Mouse (Mus musculus) liver, adult (tissue): ENCODE data around the gene Kif21b.

Experiments used
- GATA4 ChIP-seq: IDR thresholded peaks from 2 replicates; pipeline ENCODE4 v1.6.1; 2014; ENCODE audit warnings: mild to moderate bottlenecking, low read length; ENCODE audit not compliant: insufficient replicate concordance

Gene Kif21b

DNA sequence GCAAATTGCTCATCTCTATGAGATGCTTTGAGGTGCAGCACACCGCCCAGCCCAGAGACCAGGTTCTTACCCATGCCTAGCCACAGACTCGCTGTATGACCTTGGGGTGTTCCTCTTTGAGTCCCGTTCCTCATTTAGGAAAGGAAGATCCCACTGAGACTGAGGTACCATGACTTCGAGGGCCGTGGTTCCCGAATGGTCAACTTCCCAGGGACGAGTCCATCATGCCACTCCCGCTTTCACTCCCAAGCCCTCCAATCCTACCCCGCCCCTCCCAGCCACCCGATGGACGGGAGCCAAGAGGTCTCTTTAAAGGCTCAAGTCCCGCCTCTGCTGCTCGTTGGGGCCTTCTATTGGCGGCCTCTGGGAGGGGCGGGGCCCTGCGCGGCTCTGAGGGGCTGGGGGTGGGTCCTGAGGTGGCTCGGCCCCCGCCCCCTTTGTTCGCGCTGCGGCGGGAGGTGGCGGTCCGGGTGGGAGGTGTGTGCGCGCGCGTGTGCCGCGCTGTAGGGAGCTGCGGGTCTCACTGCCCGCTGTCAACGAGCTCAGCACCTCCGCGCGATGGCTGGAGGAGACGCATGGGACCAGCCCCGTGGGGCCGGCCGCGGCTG, at the start of gene Kif21b:
TSS of gene Kif21b (plus strand) at position 439 of the 608 bp plus-strand sequence.
- TF ChIP-seq GATA4: no peak

DNA sequence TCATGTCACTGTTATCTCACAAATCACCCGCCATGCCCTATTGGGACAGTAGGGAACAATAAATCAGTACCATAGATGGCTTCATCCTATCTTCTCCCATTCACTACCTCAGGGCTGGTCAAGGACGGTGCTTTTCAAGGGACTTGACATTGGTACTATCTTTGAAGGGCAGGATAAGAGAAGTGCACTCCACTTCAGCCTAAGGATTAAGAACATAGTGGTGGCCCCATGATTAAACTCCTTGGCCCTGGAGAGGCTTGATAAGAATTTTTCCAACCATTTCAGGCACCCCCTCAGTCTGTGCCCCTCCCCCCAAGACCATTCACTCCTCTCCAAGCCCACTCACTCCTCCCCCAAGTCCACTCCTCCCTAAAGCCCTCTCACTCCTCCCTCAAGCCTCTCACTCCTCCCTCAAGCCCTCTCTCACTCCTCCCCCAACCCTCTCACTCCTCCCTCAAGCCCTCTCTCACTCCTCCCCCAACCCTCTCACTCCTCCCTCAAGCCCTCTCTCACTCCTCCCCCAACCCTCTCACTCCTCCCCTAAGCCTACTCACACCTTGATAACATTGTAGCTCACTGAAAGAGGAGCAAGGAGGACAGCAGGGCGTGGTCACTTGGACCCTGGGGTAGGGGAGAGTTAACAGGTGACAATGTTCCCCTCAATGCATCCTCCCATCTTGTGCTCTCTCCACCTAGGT, 45.1 kb upstream of the Kif21b start:
- no peak for TF ChIP-seq GATA4

DNA sequence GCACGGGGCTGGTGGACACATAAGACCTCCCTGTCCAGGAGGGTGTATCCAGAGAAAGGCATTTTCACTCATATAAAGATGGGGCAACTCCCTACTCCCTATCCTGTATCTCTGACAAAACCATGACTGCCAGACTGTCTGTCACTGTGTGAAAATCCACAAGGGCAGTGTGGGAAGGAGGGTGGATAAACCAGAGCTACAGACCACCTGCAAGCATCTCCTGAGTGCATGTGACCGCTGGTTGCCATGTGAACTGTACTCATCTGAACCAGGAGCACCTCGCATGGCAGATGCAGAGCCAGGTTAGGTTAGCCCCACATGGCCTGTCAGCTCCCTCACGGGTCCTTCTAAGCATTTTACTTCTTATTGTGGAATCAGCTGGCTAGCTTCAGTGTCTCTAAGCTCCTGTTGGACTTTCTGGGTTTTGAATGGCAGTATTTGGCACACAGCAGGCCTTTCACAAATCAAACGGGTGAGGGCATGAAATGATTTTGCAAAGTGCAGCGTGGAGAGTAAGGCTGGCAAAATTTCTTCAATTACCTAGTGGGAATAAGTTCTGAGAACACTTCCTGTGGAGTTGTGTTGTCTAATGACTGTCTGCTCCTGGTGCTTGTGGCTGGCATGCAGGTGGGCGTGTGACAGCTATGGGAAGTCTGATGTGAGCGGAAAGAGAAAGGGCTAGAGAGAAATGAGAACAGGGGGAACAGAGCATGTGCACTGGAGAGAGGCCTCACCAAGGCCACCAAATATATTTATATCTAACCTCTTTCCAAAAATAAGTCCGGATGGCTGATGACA, 41.6 kb upstream of the Kif21b start:
- TF ChIP-seq GATA4: no peak

DNA sequence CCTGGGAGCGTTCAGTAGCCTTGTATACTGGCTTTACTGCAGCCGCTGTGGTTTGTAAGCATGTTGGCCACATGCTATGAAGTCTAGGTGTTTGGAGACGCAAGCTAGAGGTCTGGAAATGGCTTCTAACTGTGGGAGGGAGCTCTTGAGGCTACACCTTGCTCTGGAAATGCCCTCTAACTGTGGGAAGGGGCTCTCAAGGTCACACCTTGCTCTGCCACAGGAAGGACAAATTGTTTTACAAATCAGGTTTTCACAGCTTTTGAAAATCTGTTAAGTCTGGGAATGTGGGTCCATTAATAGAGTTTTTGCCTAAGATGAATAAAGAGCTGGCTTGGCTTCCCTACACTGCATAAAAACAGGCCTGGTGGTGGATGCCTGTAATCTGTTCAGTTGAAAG, 37.5 kb upstream of the Kif21b start:
- no peak for TF ChIP-seq GATA4

DNA sequence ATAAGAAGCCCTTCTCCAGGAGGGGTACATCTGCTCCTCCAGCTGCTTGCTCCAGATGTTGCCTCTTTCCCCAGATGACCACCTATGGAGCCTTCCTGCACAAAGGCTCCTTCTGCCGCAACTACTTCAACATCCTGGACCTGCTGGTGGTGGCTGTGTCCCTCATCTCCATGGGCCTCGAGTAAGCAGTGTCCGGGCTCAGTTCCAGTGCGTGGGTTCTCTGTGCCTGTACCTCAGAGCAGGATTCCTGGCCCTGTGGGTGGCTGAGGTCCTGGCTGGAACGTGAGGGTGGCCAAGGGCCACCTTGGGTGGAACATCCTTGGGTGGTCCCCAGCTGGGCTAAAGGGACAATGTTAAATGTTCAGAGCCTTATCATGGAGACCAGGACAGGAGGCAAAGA, 36.4 kb upstream of the Kif21b start:
- TF ChIP-seq GATA4: no peak

DNA sequence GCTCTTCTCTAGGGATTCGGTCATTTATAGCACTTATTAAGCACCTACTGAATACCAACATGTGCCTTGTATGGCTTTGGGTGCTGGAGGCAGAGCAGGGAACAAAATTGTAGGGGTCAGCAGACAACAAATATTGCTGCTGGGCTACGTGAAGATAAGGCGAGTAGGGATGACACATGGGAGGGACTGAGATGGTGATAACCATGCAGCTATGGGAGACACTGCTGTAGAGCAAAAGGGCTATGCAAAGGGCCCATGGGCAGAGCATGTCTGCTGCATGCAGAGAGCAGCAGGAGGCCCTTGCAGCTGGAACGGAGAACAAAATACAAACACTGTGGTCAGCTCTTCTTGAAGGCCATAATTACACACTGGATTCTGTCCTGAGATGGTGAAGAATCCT, 29.1 kb upstream of the Kif21b start:
- no peak for TF ChIP-seq GATA4

DNA sequence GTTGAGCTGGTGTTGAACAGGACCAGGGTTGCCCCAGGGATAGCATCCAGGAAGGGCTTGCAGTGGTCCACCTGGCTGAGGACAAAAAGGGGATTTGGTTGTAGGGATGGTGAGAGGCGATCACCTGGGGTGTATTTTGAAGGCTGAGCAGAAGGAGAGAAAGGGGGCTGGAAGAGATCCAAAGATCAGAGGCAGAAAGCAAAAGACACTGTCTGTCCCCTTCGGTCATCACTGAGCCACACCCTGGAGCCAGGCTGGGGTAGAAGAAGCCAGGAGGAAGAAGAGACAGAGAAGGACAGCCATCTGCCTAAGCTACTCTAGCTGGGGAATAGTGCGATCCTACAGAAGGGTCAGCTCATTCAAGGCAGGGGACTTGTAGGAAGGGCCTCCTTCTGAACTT, 28.6 kb upstream of the Kif21b start:
- no peak for TF ChIP-seq GATA4

DNA sequence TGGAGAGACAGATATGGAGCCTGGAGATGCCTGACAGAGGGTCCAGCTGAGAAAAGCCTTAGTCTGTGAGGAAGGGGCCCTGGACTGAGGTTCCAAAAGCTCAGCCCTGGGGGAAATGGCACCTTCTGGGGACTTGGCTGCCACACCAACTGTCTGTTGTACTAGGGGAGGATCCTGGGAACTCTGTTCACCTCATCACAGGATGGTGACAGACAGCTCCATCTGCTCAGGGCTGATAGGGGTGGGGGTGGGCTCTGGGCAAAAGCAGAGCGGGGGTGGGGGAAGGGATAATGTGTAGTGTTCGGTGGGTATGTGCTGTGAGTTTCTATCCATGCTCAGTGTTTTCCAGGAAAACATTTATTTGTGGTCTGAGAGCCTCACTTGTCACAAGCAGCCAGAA, 28.2 kb upstream of the Kif21b start:
- no peak for TF ChIP-seq GATA4

DNA sequence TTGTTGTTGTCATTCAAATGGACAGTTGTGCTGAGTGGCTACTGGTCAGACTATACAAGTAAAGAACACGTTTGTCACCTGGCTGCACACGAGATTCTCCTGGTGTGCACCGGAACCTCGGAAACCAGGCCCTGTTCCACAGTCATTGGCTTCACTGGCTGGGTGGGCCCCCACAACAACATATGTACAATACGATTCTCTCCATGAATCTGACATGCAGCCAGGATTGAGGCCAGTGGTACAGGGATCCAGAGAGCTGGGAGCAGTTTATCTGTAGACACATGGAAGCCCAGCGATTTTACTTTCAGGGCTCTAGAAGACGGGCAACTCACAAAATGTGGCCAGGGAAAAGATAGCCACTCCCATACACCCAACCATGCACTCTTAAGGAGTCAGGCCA, 27.5 kb upstream of the Kif21b start:
- no peak for TF ChIP-seq GATA4

DNA sequence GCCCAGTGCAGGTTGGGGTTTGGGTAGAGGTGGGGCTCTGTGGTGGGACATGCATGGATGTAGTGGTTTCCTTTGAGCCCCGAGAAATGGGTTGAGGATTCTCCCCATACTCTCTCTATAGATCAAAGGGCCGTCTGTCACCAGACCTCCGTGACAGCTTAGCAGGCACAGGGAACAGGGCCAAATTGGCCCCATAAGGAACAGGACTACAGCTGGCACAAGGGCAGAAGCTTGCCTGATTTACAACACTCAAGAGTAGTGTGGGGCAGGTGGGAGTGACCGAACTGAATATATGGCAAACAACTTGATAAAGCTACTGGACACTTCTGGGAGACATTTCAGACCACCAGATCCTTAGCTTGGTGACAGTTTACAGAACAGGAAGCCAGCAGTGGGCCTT, 26.4 kb upstream of the Kif21b start:
- TF ChIP-seq GATA4: no peak

DNA sequence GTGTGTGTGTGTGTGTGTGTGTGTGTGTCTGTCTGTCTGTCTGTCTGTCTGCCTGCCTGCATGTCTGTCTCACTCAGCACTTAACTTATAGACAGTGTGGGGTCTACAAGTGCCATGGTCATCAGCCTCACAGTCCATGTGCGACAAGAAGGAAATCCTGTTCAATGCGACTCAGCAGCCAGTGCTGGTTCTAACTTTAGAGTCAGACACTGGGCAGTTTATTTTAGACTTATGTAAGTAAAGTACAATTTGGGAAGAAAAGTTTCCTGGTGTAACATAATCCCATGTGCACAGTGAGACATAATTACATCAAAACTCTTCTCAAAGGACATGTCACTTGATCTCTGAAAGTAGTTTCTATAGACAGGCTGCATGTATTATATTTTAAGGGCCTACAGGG, 21.7 kb upstream of the Kif21b start:
- TF ChIP-seq GATA4: no peak

DNA sequence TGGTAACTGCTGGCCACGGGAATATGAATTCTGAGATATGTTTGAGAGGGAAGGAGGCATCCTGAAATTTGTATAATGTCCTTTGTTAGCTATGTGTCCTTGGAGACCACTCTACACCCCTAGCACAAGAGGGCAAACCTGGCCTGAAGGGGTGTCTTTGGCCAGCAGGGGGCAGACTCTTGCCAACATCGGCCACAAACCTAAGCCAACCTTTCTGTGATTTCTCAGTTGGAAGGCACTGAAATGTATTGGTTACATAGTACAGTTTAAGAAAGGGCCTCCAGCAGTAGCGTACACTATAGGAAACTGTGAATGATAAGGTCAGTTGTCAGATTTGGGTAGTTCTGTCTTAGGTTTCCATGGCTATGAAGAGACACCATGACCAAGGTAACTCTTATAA, 15.0 kb upstream of the Kif21b start:
- no peak for TF ChIP-seq GATA4

DNA sequence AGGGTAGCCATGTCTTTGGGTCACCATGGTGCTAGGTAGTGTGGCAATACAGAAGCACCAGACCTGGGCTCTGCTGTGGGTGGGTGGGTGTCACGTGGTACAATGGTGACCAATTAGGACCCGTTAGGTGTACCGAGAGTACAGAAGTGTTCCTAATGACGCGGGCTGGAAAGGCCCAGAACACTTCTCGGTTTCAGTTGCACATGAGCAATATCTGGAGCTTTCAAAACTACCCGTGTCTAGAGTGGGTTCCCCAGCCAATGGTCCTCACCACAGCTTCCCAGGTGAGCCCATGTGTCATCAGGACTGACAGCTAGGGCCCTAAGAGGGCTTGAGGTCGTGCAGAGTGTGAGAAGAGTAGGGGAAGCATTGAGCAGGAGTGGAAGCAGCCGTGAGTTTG, 14.1 kb upstream of the Kif21b start:
- TF ChIP-seq GATA4: no peak

DNA sequence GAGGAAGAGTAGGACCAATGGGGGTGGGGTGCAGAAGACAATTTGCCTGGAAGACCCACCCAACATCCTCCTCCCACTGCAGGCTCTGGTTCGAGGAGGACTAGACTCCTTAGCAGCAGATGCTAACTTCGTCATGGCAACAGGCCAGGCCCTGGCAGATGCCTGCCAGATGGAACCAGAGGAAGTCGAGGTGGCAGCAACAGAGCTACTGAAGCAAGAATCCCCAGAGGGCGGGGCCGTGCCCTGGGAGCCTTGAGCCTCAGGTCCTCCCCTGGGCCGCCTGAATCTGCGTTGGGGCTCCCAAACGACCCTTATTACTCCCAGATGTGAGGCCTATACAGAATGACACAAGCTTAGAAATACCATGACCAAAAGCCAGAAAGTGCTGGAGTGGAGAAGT, 12.3 kb upstream of the Kif21b start:
- no peak for TF ChIP-seq GATA4

DNA sequence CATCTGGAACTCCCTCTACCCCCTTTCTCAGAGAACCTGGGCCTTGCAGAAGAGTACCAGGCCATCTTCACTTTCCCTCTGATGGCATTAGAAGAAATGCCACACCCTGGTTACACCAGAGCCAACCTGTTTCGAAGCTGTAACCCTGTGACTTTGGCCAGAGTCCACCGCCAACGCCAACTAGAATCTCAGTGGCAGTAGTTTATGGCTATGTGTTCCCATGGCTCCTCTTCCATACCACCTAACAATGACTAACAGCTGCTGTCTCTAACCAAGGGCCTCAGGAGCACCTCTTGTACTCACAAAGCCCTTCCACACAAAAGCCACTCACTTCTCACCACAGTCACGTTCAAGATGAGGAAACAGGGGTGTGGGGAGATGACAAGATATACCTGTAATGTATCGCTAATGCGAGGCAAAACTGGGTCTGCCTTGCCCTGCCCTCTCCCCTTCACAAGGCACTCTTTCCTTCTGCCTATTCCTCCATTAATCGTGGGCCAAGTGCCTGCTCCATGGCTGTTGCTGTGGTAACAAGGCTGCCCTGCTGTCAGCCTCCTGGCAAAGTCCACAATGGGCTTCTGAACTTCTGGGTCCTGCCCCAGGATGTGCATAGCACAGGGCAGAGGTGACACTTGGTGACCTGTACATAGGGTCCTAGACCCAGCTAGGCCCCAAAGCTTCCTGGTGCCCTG, 11.5 kb upstream of the Kif21b start:
- TF ChIP-seq GATA4: no peak

DNA sequence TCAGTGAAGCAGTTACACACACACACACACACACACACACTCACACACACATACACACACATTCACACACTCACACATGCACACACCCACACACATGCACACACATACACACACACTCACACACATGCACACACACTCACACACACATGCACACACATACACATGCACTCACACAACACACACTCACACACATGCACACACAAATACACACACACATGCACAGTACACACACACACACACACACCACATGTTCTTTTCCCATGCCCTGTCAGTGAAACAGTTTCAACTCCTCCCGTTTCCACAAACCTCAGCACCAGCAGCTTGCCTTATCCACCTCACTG, 11.0 kb upstream of the Kif21b start:
- TF ChIP-seq GATA4: no peak
